Mouse (Mus musculus): ENCODE measurements at regions not wholly inside any gene's neighbourhood (a gene's known extent, or its start where the extent isn't known, plus 50 kb on each side); places are given as distances from the start of the nearest gene placed in this dataset.

DNA sequence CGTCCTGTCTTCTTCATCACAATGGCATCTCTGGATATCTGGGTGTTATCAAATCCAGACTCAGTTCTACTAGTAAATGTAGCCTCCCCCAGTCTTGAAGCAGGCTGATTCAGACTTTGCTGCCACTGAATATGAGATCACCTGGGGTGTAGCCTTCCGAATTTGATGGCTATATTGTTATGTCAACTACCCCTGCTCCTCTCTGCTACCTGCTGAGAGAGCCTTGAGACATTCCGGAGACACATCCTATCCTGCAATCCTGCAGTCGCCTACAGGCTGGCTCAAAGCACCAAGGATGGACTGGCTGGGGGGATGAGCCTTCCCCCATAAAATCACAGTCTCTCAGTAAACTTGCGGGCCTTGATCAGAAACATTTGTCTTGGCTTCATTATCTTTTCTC, 655.4 kb upstream of the Nrsn1 start:
- no peaks in the 10 kb centered on the region for H3K27me3 ChIP-seq (replicated peaks; ENCODE audit: control insufficient read depth, insufficient read depth, low read length)
- 76% methylated on average over 5 of the region's 5 CpGs for WGBS
- no peak overlapping the region for H3K4me3 ChIP-seq (ENCODE audit: low read depth, low read length)
- no peaks in the 10 kb centered on the region for H3K36me3 ChIP-seq (ENCODE audit: control insufficient read depth, insufficient read depth, low read length)
- ATAC-seq (replicated peaks; ENCODE audit: low FRiP score) (no peak), DNase-seq (ENCODE audit: low spot score) (no peak)
- no peaks in the 10 kb centered on the region for H3K4me1 ChIP-seq (replicated peaks; ENCODE audit: control insufficient read depth, insufficient read depth, low read length)
- H3K9ac ChIP-seq (ENCODE audit: low read depth, low read length): no peak overlapping the region
- H3K27ac ChIP-seq (ENCODE audit: low read depth, low read length): no peak overlapping the region
- H3K9me3 ChIP-seq (ENCODE audit: control insufficient read depth, low read length): no peaks in the 10 kb centered on the region
- no peak overlapping the region for H3K4me2 ChIP-seq

DNA sequence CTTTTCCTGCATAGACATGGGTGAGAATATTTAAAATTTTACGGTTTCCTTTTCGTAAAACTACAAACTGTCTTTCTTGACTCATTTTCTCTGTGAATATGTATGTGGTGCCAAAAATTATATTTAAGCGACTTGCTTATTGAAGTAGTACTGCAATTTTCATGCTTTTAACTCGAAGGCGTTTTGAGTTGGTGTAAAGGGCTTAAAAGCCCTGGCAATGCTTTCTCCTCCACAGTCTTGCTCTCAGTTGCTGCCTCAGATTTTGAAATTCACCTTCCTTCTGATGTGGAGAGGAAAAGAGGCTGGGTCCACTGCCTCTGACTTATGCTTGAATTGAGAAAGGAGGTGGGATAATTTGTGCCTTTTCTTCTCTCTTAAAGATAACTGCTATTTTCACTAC, 629.6 kb upstream of the Nrsn1 start:
- Histone ChIP-seq H3K36me3 (ENCODE audit: control insufficient read depth, insufficient read depth, low read length) (no peaks in the 10 kb centered on the region), H3K9me3 (ENCODE audit: control insufficient read depth, low read length) (no peaks in the 10 kb centered on the region), H3K4me3 (ENCODE audit: low read depth, low read length) (no peak overlapping the region), H3K4me2 (no peak overlapping the region), H3K4me1 (replicated peaks; ENCODE audit: control insufficient read depth, insufficient read depth, low read length) (no peaks in the 10 kb centered on the region), H3K27ac (ENCODE audit: low read depth, low read length) (no peak overlapping the region), H3K9ac (ENCODE audit: low read depth, low read length) (no peak overlapping the region), H3K27me3 (replicated peaks; ENCODE audit: control insufficient read depth, insufficient read depth, low read length) (no peaks in the 10 kb centered on the region)
- no peak for ATAC-seq (replicated peaks; ENCODE audit: low FRiP score)
- 85% methylated on average over 5 of the region's 5 CpGs for WGBS
- no peak for DNase-seq (ENCODE audit: low spot score)

DNA sequence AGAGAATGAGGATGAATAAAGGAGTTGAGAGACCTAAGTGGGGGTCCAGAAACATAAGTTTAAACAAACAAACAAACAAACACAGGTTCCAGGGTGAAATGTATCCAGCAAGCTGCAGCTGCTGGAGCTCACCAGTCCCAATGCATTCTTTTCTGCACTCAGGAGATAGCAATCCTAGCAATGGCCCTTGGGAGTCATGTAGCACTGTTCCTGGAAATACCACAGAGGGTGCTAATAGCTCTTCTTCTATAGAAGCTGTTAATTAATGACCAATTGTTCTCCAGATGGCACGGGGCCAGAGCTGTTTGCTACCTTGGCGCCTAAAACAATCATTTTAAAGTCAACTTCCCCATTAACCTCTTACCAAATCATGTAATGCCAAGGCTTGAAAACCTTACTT, 622.8 kb upstream of the Nrsn1 start:
- WGBS: 28% methylated on average over 2 of the region's 2 CpGs
- H3K27me3 ChIP-seq (replicated peaks; ENCODE audit: control insufficient read depth, insufficient read depth, low read length): no peaks in the 10 kb centered on the region
- no peaks in the 10 kb centered on the region for H3K4me1 ChIP-seq (replicated peaks; ENCODE audit: control insufficient read depth, insufficient read depth, low read length)
- no peak overlapping the region for H3K4me2 ChIP-seq
- H3K36me3 ChIP-seq (ENCODE audit: control insufficient read depth, insufficient read depth, low read length): no peaks in the 10 kb centered on the region
- no peak for DNase-seq (ENCODE audit: low spot score)
- no peak overlapping the region for H3K4me3 ChIP-seq (ENCODE audit: low read depth, low read length)
- no peak overlapping the region for H3K9ac ChIP-seq (ENCODE audit: low read depth, low read length)
- H3K27ac ChIP-seq (ENCODE audit: low read depth, low read length): no peak overlapping the region
- no peaks in the 10 kb centered on the region for H3K9me3 ChIP-seq (ENCODE audit: control insufficient read depth, low read length)
- no peak for ATAC-seq (replicated peaks; ENCODE audit: low FRiP score)

DNA sequence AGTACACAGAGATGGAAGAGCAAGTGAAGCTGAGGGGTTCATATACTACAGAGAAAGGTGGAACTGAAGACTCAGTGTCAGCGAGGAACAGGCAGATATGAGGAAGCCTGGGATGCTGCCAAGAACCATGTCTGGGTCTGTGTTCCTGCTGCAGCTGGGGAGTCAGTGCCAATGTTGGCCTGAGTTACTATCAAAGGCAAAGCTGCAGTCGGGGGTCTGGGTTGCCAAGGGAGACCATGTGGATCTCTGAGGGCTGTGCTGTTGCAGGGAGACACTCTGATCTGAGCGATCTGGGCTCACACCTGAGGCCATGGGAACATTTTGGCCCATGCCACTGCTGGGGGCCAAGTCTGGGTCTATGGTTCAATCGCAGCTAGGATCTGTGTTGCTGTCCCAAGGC, 612.5 kb upstream of the Nrsn1 start:
- Histone ChIP-seq H3K36me3 (ENCODE audit: control insufficient read depth, insufficient read depth, low read length) (no peaks in the 10 kb centered on the region), H3K4me2 (no peak overlapping the region), H3K27ac (ENCODE audit: low read depth, low read length) (no peak overlapping the region), H3K4me3 (ENCODE audit: low read depth, low read length) (no peak overlapping the region), H3K27me3 (replicated peaks; ENCODE audit: control insufficient read depth, insufficient read depth, low read length) (no peaks in the 10 kb centered on the region), H3K9ac (ENCODE audit: low read depth, low read length) (no peak overlapping the region), H3K4me1 (replicated peaks; ENCODE audit: control insufficient read depth, insufficient read depth, low read length) (no peaks in the 10 kb centered on the region), H3K9me3 (ENCODE audit: control insufficient read depth, low read length) (no peaks in the 10 kb centered on the region)
- DNase-seq (ENCODE audit: low spot score) (no peak), ATAC-seq (replicated peaks; ENCODE audit: low FRiP score) (no peak)
- WGBS: 68% methylated on average over 4 of the region's 4 CpGs

DNA sequence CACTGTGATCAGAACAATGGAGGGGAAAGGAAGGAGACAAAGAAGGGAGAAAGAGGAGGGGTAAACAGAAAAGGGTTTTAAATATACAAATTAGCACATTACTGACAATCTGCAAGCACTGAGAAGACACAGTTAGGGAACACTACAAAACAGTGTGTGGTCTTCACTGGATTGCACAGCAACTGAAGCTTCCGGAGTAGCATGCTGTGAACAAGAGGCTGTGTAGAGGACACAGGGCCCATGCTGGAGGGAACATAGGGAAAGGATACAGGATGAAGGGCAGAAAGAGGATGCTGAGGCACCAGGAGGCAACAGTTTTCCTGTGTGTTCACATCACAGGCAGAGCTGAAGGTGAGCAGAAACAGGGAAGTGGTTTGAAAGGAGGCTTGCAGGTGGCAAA, 598.6 kb upstream of the Nrsn1 start:
- no peak for DNase-seq (ENCODE audit: low spot score)
- Histone ChIP-seq H3K4me3 (ENCODE audit: low read depth, low read length) (no peak overlapping the region), H3K4me2 (no peak overlapping the region), H3K36me3 (ENCODE audit: control insufficient read depth, insufficient read depth, low read length) (no peaks in the 10 kb centered on the region), H3K4me1 (replicated peaks; ENCODE audit: control insufficient read depth, insufficient read depth, low read length) (no peaks in the 10 kb centered on the region), H3K27ac (ENCODE audit: low read depth, low read length) (no peak overlapping the region), H3K27me3 (replicated peaks; ENCODE audit: control insufficient read depth, insufficient read depth, low read length) (no peaks in the 10 kb centered on the region), H3K9me3 (ENCODE audit: control insufficient read depth, low read length) (no peaks in the 10 kb centered on the region), H3K9ac (ENCODE audit: low read depth, low read length) (no peak overlapping the region)
- no peak for ATAC-seq (replicated peaks; ENCODE audit: low FRiP score)
- WGBS: 81% methylated on average over 1 of the region's 1 CpGs

DNA sequence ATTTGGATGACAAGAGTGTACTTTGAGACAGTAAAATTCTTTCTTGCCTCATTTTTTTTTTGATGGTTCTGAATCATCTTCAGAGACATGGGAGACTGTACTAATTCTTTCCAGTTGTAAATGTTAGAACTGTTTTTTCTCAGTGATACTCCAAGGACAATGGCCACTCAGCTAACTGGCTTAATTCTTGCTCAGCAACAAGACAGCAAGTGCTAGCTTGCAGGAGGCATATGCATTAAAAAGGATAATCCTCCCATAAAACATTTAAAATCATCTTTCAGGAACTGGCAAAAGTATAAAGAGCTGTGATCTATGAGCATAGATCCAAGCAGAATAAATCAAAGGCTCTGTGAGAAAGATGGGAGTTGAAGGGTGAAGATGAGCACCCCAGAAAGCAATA, 587.9 kb upstream of the Nrsn1 start:
- H3K4me1 ChIP-seq (replicated peaks; ENCODE audit: control insufficient read depth, insufficient read depth, low read length): no peaks in the 10 kb centered on the region
- ATAC-seq (replicated peaks; ENCODE audit: low FRiP score): no peak
- H3K9ac ChIP-seq (ENCODE audit: low read depth, low read length): no peak overlapping the region
- H3K9me3 ChIP-seq (ENCODE audit: control insufficient read depth, low read length): no peaks in the 10 kb centered on the region
- H3K27me3 ChIP-seq (replicated peaks; ENCODE audit: control insufficient read depth, insufficient read depth, low read length): no peaks in the 10 kb centered on the region
- no peak overlapping the region for H3K27ac ChIP-seq (ENCODE audit: low read depth, low read length)
- no peak overlapping the region for H3K4me2 ChIP-seq
- no peak for DNase-seq (ENCODE audit: low spot score)
- no peaks in the 10 kb centered on the region for H3K36me3 ChIP-seq (ENCODE audit: control insufficient read depth, insufficient read depth, low read length)
- no peak overlapping the region for H3K4me3 ChIP-seq (ENCODE audit: low read depth, low read length)

DNA sequence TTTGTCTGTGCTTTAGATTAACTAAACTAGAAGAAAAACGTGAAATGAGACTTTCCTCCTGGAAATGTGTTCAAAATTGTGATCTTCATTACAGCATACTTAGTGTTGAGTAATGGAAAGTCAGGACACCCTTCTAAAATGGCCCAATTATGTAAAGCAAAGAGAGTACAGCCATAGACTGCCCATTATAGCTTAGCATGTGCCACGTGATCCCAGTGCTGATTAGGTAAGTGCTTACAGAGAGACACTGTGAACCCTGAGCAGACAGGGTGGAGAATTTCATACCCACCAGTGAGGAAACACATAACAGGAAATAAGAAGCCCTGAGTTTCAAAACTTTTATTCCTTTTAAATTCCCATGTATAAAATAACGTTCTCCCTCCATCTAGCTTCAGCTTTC, 587.3 kb upstream of the Nrsn1 start:
- Histone ChIP-seq H3K4me3 (ENCODE audit: low read depth, low read length) (no peak overlapping the region), H3K9ac (ENCODE audit: low read depth, low read length) (no peak overlapping the region), H3K27ac (ENCODE audit: low read depth, low read length) (no peak overlapping the region), H3K27me3 (replicated peaks; ENCODE audit: control insufficient read depth, insufficient read depth, low read length) (no peaks in the 10 kb centered on the region), H3K4me1 (replicated peaks; ENCODE audit: control insufficient read depth, insufficient read depth, low read length) (no peaks in the 10 kb centered on the region), H3K36me3 (ENCODE audit: control insufficient read depth, insufficient read depth, low read length) (no peaks in the 10 kb centered on the region), H3K9me3 (ENCODE audit: control insufficient read depth, low read length) (no peaks in the 10 kb centered on the region), H3K4me2 (no peak overlapping the region)
- DNase-seq (ENCODE audit: low spot score) (no peak), ATAC-seq (replicated peaks; ENCODE audit: low FRiP score) (no peak)
- WGBS: 75% methylated on average over 3 of the region's 3 CpGs

DNA sequence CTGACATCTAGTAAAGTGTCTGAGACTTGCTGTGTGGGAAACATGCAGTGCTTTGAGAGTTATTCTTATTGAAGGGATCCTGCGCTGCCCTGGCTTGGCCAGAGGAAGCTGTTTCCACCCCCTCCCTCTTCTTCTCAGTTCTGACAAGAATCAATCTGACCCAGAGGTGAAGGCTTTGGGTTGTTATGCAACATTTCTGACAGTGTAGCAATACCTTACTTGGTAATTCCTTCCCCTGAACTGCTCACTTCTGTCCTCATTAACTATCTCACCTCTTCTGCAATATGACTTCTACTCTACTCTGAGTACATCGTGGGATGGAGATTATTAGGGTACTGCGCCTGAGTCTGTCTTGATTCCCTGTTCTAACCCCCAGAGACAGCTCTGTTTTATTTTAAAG, 586.8 kb upstream of the Nrsn1 start:
- Histone ChIP-seq H3K27me3 (replicated peaks; ENCODE audit: control insufficient read depth, insufficient read depth, low read length) (no peaks in the 10 kb centered on the region), H3K4me2 (no peak overlapping the region), H3K36me3 (ENCODE audit: control insufficient read depth, insufficient read depth, low read length) (no peaks in the 10 kb centered on the region), H3K4me1 (replicated peaks; ENCODE audit: control insufficient read depth, insufficient read depth, low read length) (no peaks in the 10 kb centered on the region), H3K4me3 (ENCODE audit: low read depth, low read length) (no peak overlapping the region), H3K27ac (ENCODE audit: low read depth, low read length) (no peak overlapping the region), H3K9me3 (ENCODE audit: control insufficient read depth, low read length) (no peaks in the 10 kb centered on the region), H3K9ac (ENCODE audit: low read depth, low read length) (no peak overlapping the region)
- ATAC-seq (replicated peaks; ENCODE audit: low FRiP score) (no peak), DNase-seq (ENCODE audit: low spot score) (no peak)
- 76% methylated on average over 3 of the region's 3 CpGs for WGBS

DNA sequence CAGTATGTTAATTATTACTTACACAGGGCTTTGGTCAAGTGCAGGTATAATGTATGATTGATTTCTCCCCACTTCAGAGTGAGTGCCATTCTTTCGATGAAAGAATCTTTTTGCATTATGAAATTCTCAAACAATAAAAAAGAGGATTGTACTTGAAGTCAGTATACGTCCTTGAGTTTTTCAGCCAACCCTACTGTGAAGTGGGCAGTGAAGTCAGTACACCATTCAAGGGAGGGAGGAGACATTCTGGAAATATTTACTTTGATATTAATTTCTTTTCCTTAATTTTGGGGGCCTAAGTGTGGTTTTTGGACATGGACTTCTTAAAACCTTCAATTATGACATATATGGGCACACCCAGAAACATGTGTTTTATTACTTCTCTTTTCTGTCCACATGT, 586.2 kb upstream of the Nrsn1 start:
- ATAC-seq (replicated peaks; ENCODE audit: low FRiP score) (no peak), DNase-seq (ENCODE audit: low spot score) (no peak)
- no peaks in the 10 kb centered on the region for H3K4me1 ChIP-seq (replicated peaks; ENCODE audit: control insufficient read depth, insufficient read depth, low read length)
- WGBS: 82% methylated on average over 2 of the region's 2 CpGs
- H3K9me3 ChIP-seq (ENCODE audit: control insufficient read depth, low read length): no peaks in the 10 kb centered on the region
- H3K4me2 ChIP-seq: no peak overlapping the region
- H3K27me3 ChIP-seq (replicated peaks; ENCODE audit: control insufficient read depth, insufficient read depth, low read length): no peaks in the 10 kb centered on the region
- no peak overlapping the region for H3K4me3 ChIP-seq (ENCODE audit: low read depth, low read length)
- H3K9ac ChIP-seq (ENCODE audit: low read depth, low read length): no peak overlapping the region
- no peak overlapping the region for H3K27ac ChIP-seq (ENCODE audit: low read depth, low read length)
- H3K36me3 ChIP-seq (ENCODE audit: control insufficient read depth, insufficient read depth, low read length): no peaks in the 10 kb centered on the region
